Mouse (Mus musculus) embryonic facial prominence, embryonic 14.5 days (tissue): ENCODE measurements at regions not wholly inside any gene's neighbourhood (a gene's known extent, or its start where the extent isn't known, plus 50 kb on each side); places are given as distances from the start of the nearest gene placed in this dataset.

ENCODE experiments used
- ATAC-seq: fragments of 200-750 bp; cut with Nextera tagmentation; 2 replicates; pipeline ENCODE4 v1.8.0; 2017; ENCODE audit warnings: low read depth, moderate number of reproducible peaks, moderate TSS enrichment
- DNase-seq: peaks from one replicate; pipeline ENCODE4 v3.0.0-alpha.2; 2015; ENCODE audit warnings: low spot score
- H3K27ac ChIP-seq: fragments of 300-500 bp; sonication (generic); replicated peaks from 2 replicates; pipeline ENCODE4 v1.5.1; 2014; ENCODE audit warnings: low read depth, mild to moderate bottlenecking, low read length, moderate library complexity
- H3K27me3 ChIP-seq: fragments of 300-500 bp; sonication (generic); replicated peaks from 2 replicates; pipeline ENCODE4 v1.6.1; 2014; ENCODE audit warnings: low read length; ENCODE audit not compliant: control insufficient read depth, insufficient read depth
- H3K36me3 ChIP-seq: fragments of 300-500 bp; sonication (generic); 2 replicates; pipeline ENCODE4 v1.6.1; 2014; ENCODE audit warnings: low read length, mixed read lengths; ENCODE audit not compliant: control insufficient read depth, insufficient read depth
- H3K4me1 ChIP-seq: fragments of 300-500 bp; sonication (generic); 2 replicates; pipeline ENCODE4 v1.6.1; 2014; ENCODE audit warnings: antibody characterized with exemption, low read length; ENCODE audit not compliant: control insufficient read depth, insufficient read depth
- H3K4me2 ChIP-seq: fragments of 300-500 bp; sonication (generic); 2 replicates; pipeline ENCODE4 v1.6.1; 2014; ENCODE audit warnings: low read depth, mild to moderate bottlenecking, low read length, moderate library complexity, mixed read lengths
- H3K4me3 ChIP-seq: fragments of 300-500 bp; sonication (generic); 2 replicates; pipeline ENCODE4 v1.5.1; 2014; ENCODE audit warnings: low read depth, mild to moderate bottlenecking, low read length
- H3K9ac ChIP-seq: fragments of 300-500 bp; sonication (generic); 2 replicates; pipeline ENCODE4 v1.6.1; 2014; ENCODE audit warnings: low read depth, mild to moderate bottlenecking, low read length, moderate library complexity, mixed read lengths
- H3K9me3 ChIP-seq: fragments of 300-500 bp; sonication (generic); 2 replicates; pipeline ENCODE4 v1.6.1; 2016; ENCODE audit warnings: low read length; ENCODE audit not compliant: control insufficient read depth
- WGBS: fragments of 180-500 bp; shearing (Covaris S2); extraction: QIAGEN DNeasy Blood & Tissue Kit; methylation state at CpG from one replicate; pipeline ENCODE4 v1.1.7; 2014; 5-methylcytosine and 5-hydroxymethylcytosine counted together

GRCm38 (mm10) chrX:60833456-60833855 is 59.8 kb downstream of the Sox3 start:
- no peak overlapping the region for H3K9ac ChIP-seq
- no peak overlapping the region for H3K4me3 ChIP-seq
- ATAC-seq (no peak), DNase-seq (no peak)
- H3K27me3 ChIP-seq = no peaks in the 10 kb centered on the region
- H3K36me3 ChIP-seq = no peaks in the 10 kb centered on the region
- no peak overlapping the region for H3K4me2 ChIP-seq
- H3K27ac ChIP-seq = no peak overlapping the region
- no peaks in the 10 kb centered on the region for H3K9me3 ChIP-seq
- no peaks in the 10 kb centered on the region for H3K4me1 ChIP-seq
- 71% methylated on average over 6 of the region's 6 CpGs for WGBS

GRCm38 (mm10) chrX:60831330-60832027 is 61.8 kb downstream of the Sox3 start:
- H3K4me1 ChIP-seq = no peaks in the 10 kb centered on the region
- ATAC-seq (peak; percentile 30; the same call in 1 of the 2 replicates), DNase-seq (peak; percentile 3)
- H3K9me3 ChIP-seq = no peaks in the 10 kb centered on the region
- no peak overlapping the region for H3K4me2 ChIP-seq
- H3K27me3 ChIP-seq = no peaks in the 10 kb centered on the region
- no peak overlapping the region for H3K27ac ChIP-seq
- WGBS = 40% methylated on average over 13 of the region's 22 CpGs
- H3K4me3 ChIP-seq = no peak overlapping the region
- H3K36me3 ChIP-seq = no peaks in the 10 kb centered on the region
- H3K9ac ChIP-seq = no peak overlapping the region

- no peak overlapping the region for H3K4me3 ChIP-seq
- H3K9me3 ChIP-seq = no peaks in the 10 kb centered on the region
- no peaks in the 10 kb centered on the region for H3K36me3 ChIP-seq
- ATAC-seq (no peak), DNase-seq (peak; percentile 6)
- H3K27ac ChIP-seq = no peak overlapping the region
- no peaks in the 10 kb centered on the region for H3K4me1 ChIP-seq
- 73% methylated on average over 9 of the region's 9 CpGs for WGBS
- H3K9ac ChIP-seq = no peak overlapping the region
- H3K4me2 ChIP-seq = no peak overlapping the region
- no peaks in the 10 kb centered on the region for H3K27me3 ChIP-seq
Measured at GRCm38 (mm10) chrX:60825181-60826080, 67.8 kb downstream of the Sox3 start.

GRCm38 (mm10) chrX:60798567-60798966 is 94.7 kb downstream of the Sox3 start:
- no peaks in the 10 kb centered on the region for H3K36me3 ChIP-seq
- no peak for ATAC-seq
- no peak overlapping the region for H3K27ac ChIP-seq
- H3K9ac ChIP-seq = no peak overlapping the region
- no peaks in the 10 kb centered on the region for H3K4me1 ChIP-seq
- H3K4me3 ChIP-seq = no peak overlapping the region
- DNase-seq = no peak
- H3K27me3 ChIP-seq = no peaks in the 10 kb centered on the region
- WGBS = 83% methylated on average over 5 of the region's 5 CpGs
- no peaks in the 10 kb centered on the region for H3K9me3 ChIP-seq
- no peak overlapping the region for H3K4me2 ChIP-seq

- no peaks in the 10 kb centered on the region for H3K27me3 ChIP-seq
- no peak overlapping the region for H3K4me2 ChIP-seq
- 38% methylated on average over 5 of the region's 5 CpGs for WGBS
- no peak overlapping the region for H3K27ac ChIP-seq
- H3K36me3 ChIP-seq = no peaks in the 10 kb centered on the region
- no peaks in the 10 kb centered on the region for H3K9me3 ChIP-seq
- no peaks in the 10 kb centered on the region for H3K4me1 ChIP-seq
- DNase-seq (no peak), ATAC-seq (no peak)
- no peak overlapping the region for H3K9ac ChIP-seq
- H3K4me3 ChIP-seq = no peak overlapping the region
Measured at GRCm38 (mm10) chrX:60780766-60781165, 112.5 kb downstream of the Sox3 start.

GRCm38 (mm10) chrX:60780161-60780560 is 113.1 kb downstream of the Sox3 start:
- no peaks in the 10 kb centered on the region for H3K9me3 ChIP-seq
- 40% methylated on average over 2 of the region's 2 CpGs for WGBS

GRCm38 (mm10) chrX:60773645-60774044 is 119.6 kb downstream of the Sox3 start:
- no peak overlapping the region for H3K9ac ChIP-seq
- no peaks in the 10 kb centered on the region for H3K9me3 ChIP-seq
- no peak overlapping the region for H3K4me3 ChIP-seq
- H3K27me3 ChIP-seq = no peaks in the 10 kb centered on the region
- DNase-seq = no peak
- H3K4me1 ChIP-seq = no peaks in the 10 kb centered on the region
- ATAC-seq = no peak
- H3K4me2 ChIP-seq = no peak overlapping the region
- H3K36me3 ChIP-seq = no peaks in the 10 kb centered on the region
- WGBS = 73% methylated on average over 5 of the region's 5 CpGs
- H3K27ac ChIP-seq = no peak overlapping the region

More at GRCm38 (mm10) chrX:60780161-60780560, 113.1 kb downstream of the Sox3 start:
- peak; percentile 2 for DNase-seq
- Histone ChIP-seq H3K36me3 (no peaks in the 10 kb centered on the region), H3K4me1 (no peaks in the 10 kb centered on the region), H3K9ac (no peak overlapping the region), H3K4me2 (no peak overlapping the region), H3K27ac (no peak overlapping the region), H3K27me3 (no peaks in the 10 kb centered on the region), H3K4me3 (no peak overlapping the region)
- no peak for ATAC-seq

- Histone ChIP-seq H3K9me3 (no peaks in the 10 kb centered on the region), H3K4me3 (no peak overlapping the region), H3K27me3 (no peaks in the 10 kb centered on the region), H3K27ac (no peak overlapping the region), H3K4me2 (no peak overlapping the region), H3K4me1 (no peaks in the 10 kb centered on the region), H3K36me3 (no peaks in the 10 kb centered on the region), H3K9ac (no peak overlapping the region)
- no peak for DNase-seq
- ATAC-seq = no peak
- 50% methylated on average over 1 of the region's 1 CpGs for WGBS
Measured at GRCm38 (mm10) chrX:60772439-60772838, 120.8 kb downstream of the Sox3 start.
